Mouse (Mus musculus) stomach, embryonic 14.5 days (tissue): ENCODE data around the gene Hexim2. TPM values are rescaled to one million over a fixed set of nuclear protein-coding genes. Genes with fewer than 3 reads are reported as not detected.

ENCODE experiments used
- ATAC-seq: fragments of 200-750 bp; cut with Nextera tagmentation; 2 replicates; pipeline ENCODE4 v1.8.0; 2017; ENCODE audit warnings: low read depth, moderate TSS enrichment; ENCODE audit not compliant: insufficient number of reproducible peaks, insufficient read depth, low FRiP score
- H3K27ac ChIP-seq: fragments of 300-500 bp; sonication (generic); 2 replicates; pipeline ENCODE4 v1.5.1; 2014; ENCODE audit warnings: mild to moderate bottlenecking, low read length, moderate library complexity, mixed read lengths
- H3K27me3 ChIP-seq: fragments of 300-500 bp; sonication (generic); 2 replicates; pipeline ENCODE4 v1.6.1; 2014; ENCODE audit warnings: low read length, control low read depth, mixed read lengths; ENCODE audit not compliant: control insufficient read depth, insufficient read depth
- H3K36me3 ChIP-seq: fragments of 300-500 bp; sonication (generic); 2 replicates; pipeline ENCODE4 v1.6.1; 2014; ENCODE audit warnings: mild to moderate bottlenecking, control low read depth, low read length, moderate library complexity, mixed read lengths; ENCODE audit not compliant: control insufficient read depth, insufficient read depth
- H3K4me1 ChIP-seq: fragments of 300-500 bp; sonication (generic); 2 replicates; pipeline ENCODE4 v1.6.1; 2014; ENCODE audit warnings: low read length, control low read depth, mixed read lengths; ENCODE audit not compliant: control insufficient read depth, insufficient read depth
- H3K4me2 ChIP-seq: fragments of 300-500 bp; sonication (generic); replicated peaks from 2 replicates; pipeline ENCODE4 v1.6.1; 2014; ENCODE audit warnings: low read depth, low read length, control low read depth
- H3K4me3 ChIP-seq: fragments of 300-500 bp; sonication (generic); 2 replicates; pipeline ENCODE4 v1.5.1; 2014; ENCODE audit warnings: low read depth, low read length, control low read depth
- H3K9ac ChIP-seq: fragments of 300-500 bp; sonication (generic); replicated peaks from 2 replicates; pipeline ENCODE4 v1.6.1; 2014; ENCODE audit warnings: low read depth, mild to moderate bottlenecking, control low read depth, low read length, moderate library complexity, mixed read lengths
- H3K9me3 ChIP-seq: fragments of 300-500 bp; sonication (generic); 2 replicates; pipeline ENCODE4 v1.6.1; 2016; ENCODE audit warnings: low read depth, low read length, control low read depth; ENCODE audit not compliant: control insufficient read depth
- WGBS: fragments of 180-500 bp; shearing (Covaris S2); extraction: QIAGEN DNeasy Blood & Tissue Kit; methylation state at CpG from one replicate; pipeline ENCODE4 v1.1.7; 2014; 5-methylcytosine and 5-hydroxymethylcytosine counted together
- polyA plus RNA-seq: library from polyadenylated mRNA; unstranded; fragments of >200 nt; fragmentation: Nextera tagmentation; extraction: Ambion mirVana; gene quantifications from 2 replicates; pipeline ENCODE4 v1.2.1, GENCODE M21; 2014

Gene Hexim2
- polyA plus RNA-seq, 1 experiment from 2014 or later = 7.3 TPM

- Histone ChIP-seq H3K36me3 (no peaks in the 10 kb centered on the region), H3K4me3 (no peak overlapping the region), H3K9me3 (no peaks in the 10 kb centered on the region), H3K9ac (no peak overlapping the region), H3K4me1 (0 out of 2 replicates have a peak, but pooled peaks cover 2% of the 10 kb centered on the region), H3K4me2 (no peak overlapping the region), H3K27ac (no peak overlapping the region), H3K27me3 (no peaks in the 10 kb centered on the region)
- 81% methylated on average over 6 of the region's 6 CpGs for WGBS
- no peak for ATAC-seq
Observed at GRCm38 (mm10) chr11:103105810-103106209, 26.4 kb upstream of the Hexim2 start.

DNA sequence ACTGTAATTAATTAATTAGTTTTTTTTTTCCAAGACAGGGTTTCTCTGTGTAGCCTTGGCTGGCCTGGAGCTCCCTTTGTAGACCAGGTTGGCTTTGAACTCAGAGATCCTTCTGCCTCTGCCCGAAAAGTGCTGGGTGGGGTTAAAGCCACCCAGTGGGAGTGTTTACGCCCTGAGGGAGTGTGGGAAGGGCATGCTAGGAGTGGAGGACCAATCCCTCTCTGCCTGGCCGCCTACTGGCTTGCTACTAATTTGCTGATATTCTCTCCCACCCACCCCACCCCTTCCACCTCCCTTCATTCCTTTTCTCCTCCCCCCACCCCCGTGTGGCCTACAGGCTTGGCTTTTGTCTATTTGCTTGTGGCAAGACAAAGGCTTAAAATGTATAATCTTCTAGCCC, 25.8 kb upstream of the Hexim2 start:
- no peaks in the 10 kb centered on the region for H3K9me3 ChIP-seq
- ATAC-seq = no peak
- H3K9ac ChIP-seq = no peak overlapping the region
- no peak overlapping the region for H3K4me3 ChIP-seq
- no peak overlapping the region for H3K27ac ChIP-seq
- no peaks in the 10 kb centered on the region for H3K27me3 ChIP-seq
- no peak overlapping the region for H3K4me2 ChIP-seq
- no peaks in the 10 kb centered on the region for H3K36me3 ChIP-seq
- peaks cover 3% of the 10 kb centered on the region; the same call in 1 of the 2 replicates for H3K4me1 ChIP-seq
- 54% methylated on average over 4 of the region's 4 CpGs for WGBS

DNA sequence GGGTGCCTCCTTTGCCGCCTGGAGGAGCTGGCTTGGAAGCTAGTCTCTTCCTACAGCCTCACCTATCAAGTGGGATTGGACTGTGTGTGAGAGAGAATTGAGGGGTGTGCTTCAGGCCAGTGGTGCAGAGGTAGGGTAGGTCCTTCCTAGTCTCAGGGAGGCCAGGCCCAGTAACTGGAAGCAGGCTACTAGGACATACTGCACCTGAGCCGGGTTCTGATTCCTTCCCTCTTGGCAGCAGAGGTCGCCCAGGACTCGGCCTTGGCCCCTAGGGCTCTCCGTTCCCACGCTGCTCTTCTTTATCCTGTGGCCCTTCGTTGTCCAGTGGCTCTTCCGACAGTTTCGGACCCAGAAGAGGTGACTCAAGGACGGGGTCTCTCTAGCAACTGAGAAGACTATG, 20.9 kb upstream of the Hexim2 start:
- H3K4me3 ChIP-seq = peak overlapping the region; percentile 34
- H3K9me3 ChIP-seq = no peaks in the 10 kb centered on the region
- no peaks in the 10 kb centered on the region for H3K27me3 ChIP-seq
- 20% methylated on average over 10 of the region's 10 CpGs for WGBS
- ATAC-seq = no peak
- peaks cover 23% of the 10 kb centered on the region for H3K4me1 ChIP-seq
- H3K36me3 ChIP-seq = no peaks in the 10 kb centered on the region
- H3K4me2 ChIP-seq = peak overlapping the region; percentile 79
- H3K27ac ChIP-seq = peak overlapping the region; percentile 84; the same call in 1 of the 2 replicates
- peak overlapping the region; percentile 30; the same call in 1 of the 2 replicates for H3K9ac ChIP-seq

- 2% methylated on average over 28 of the region's 28 CpGs for WGBS
- peak overlapping the region; percentile 84 for H3K27ac ChIP-seq
- H3K4me1 ChIP-seq = peaks cover 23% of the 10 kb centered on the region
Observed at GRCm38 (mm10) chr11:103111881-103112551, 20.2 kb upstream of the Hexim2 start.

DNA sequence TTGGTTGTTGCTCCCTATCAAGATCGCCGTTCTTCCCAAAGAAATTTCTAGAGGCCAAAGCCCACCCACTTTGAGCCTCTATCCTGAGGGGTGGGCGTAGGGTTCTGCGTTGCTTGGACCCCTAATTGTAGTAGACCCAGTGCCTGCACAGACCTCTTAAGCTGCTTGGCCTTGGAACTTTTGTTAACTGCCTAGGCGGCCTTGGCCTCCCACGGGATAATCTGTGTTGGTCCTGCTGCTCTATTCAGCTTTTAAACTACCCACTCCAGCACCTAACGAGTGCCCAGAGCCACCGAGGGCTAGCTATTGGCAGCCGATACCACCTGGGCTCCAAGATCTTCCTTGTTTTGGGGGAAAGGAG, 19.7 kb upstream of the Hexim2 start:
- ATAC-seq = no peak
- no peaks in the 10 kb centered on the region for H3K27me3 ChIP-seq
- peak overlapping the region; percentile 30 for H3K9ac ChIP-seq
- 25% methylated on average over 9 of the region's 9 CpGs for WGBS
- peak overlapping the region; percentile 84 for H3K27ac ChIP-seq
- H3K4me2 ChIP-seq = peak overlapping the region; percentile 79
- H3K36me3 ChIP-seq = no peaks in the 10 kb centered on the region
- H3K4me3 ChIP-seq = peak overlapping the region; percentile 34
- H3K4me1 ChIP-seq = peaks cover 23% of the 10 kb centered on the region
- no peaks in the 10 kb centered on the region for H3K9me3 ChIP-seq

More at GRCm38 (mm10) chr11:103111881-103112551, 20.2 kb upstream of the Hexim2 start:
- ATAC-seq = 0 out of 2 replicates have a peak, but pooled peaks have one; percentile 11
- Histone ChIP-seq H3K27me3 (no peaks in the 10 kb centered on the region), H3K9me3 (no peaks in the 10 kb centered on the region), H3K9ac (peak overlapping the region; percentile 30), H3K36me3 (no peaks in the 10 kb centered on the region), H3K4me3 (peak overlapping the region; percentile 34), H3K4me2 (peak overlapping the region; percentile 79)

- no peak for ATAC-seq
Observed at GRCm38 (mm10) chr11:103113005-103113404, 19.2 kb upstream of the Hexim2 start.

DNA sequence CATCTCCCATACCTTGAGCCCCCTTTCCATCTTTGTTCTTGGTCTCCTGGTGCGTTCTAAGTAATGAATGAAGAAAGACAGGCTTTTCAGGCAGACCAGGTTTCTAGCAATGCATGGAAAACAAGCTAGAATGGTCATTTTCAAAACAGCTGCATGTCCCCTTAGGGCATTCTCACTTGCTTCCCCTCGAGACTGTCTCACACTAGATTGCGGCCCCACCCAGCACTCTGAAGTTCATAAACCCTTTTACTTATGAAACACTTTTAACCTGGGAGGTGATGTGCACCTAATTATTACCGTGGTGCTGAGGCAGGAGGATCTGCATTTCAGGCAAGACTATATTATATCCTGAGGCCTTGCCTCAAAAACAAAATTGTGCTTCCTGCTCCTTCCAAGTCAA, 18.5 kb upstream of the Hexim2 start:
- no peaks in the 10 kb centered on the region for H3K27me3 ChIP-seq
- H3K4me1 ChIP-seq = peaks cover 28% of the 10 kb centered on the region
- H3K4me2 ChIP-seq = no peak overlapping the region
- H3K9ac ChIP-seq = no peak overlapping the region
- H3K4me3 ChIP-seq = no peak overlapping the region
- WGBS = 78% methylated on average over 4 of the region's 4 CpGs
- no peak for ATAC-seq
- no peaks in the 10 kb centered on the region for H3K36me3 ChIP-seq
- H3K27ac ChIP-seq = no peak overlapping the region
- no peaks in the 10 kb centered on the region for H3K9me3 ChIP-seq

More at GRCm38 (mm10) chr11:103113005-103113404, 19.2 kb upstream of the Hexim2 start:
- H3K9ac ChIP-seq = no peak overlapping the region
- no peaks in the 10 kb centered on the region for H3K9me3 ChIP-seq
- no peak overlapping the region for H3K4me3 ChIP-seq
- H3K4me2 ChIP-seq = no peak overlapping the region
- WGBS = 42% methylated on average over 12 of the region's 12 CpGs
- peak overlapping the region; percentile 84; the same call in 1 of the 2 replicates for H3K27ac ChIP-seq
- peaks cover 23% of the 10 kb centered on the region for H3K4me1 ChIP-seq
- H3K27me3 ChIP-seq = no peaks in the 10 kb centered on the region
- H3K36me3 ChIP-seq = no peaks in the 10 kb centered on the region

GRCm38 (mm10) chr11:103114270-103114943, 17.8 kb upstream of the Hexim2 start:
- Histone ChIP-seq H3K36me3 (no peaks in the 10 kb centered on the region), H3K27me3 (no peaks in the 10 kb centered on the region), H3K27ac (peak overlapping the region; percentile 91; the same call in 1 of the 2 replicates), H3K4me3 (peak overlapping the region; percentile 75), H3K9me3 (no peaks in the 10 kb centered on the region), H3K4me1 (peaks cover 32% of the 10 kb centered on the region), H3K9ac (peak overlapping the region; percentile 75), H3K4me2 (peak overlapping the region; percentile 77)
- no peak for ATAC-seq
- WGBS = 86% methylated on average over 11 of the region's 11 CpGs
